Mouse (Mus musculus) ES-Bruce4 (cell line): Measurements from ENCODE around the gene Fam204a.

ENCODE experiments used
- CTCF ChIP-seq: IDR thresholded peaks from one replicate; pipeline ENCODE4 v1.8.1; 2011; ENCODE audit warnings: low read depth, low read length
- POLR2A ChIP-seq: IDR thresholded peaks from one replicate; pipeline ENCODE4 v1.8.1; 2011; ENCODE audit warnings: low read length; ENCODE audit not compliant: insufficient read depth

DNA sequence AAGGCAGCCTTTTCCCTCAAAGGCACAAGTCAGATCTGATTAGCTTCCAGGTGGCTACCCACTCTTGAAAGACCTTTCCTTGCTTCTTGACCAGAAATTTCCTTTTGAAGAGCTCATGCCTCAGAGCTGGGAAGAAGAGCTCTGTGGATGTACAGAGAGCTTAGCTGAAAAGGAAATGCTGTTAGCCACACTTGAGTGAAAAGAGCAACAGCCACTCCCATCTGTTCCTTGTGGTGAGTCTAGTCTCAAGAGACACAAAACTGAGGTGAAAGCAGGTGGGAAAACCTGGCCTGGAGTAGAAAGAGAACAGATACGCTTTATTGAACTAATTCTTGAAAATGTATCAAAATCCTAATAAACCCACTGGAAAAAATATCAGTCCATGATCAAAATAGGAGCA, 43.6 kb downstream of the Fam204a start:
- TF ChIP-seq CTCF, result no peak
- no peak for TF ChIP-seq POLR2A
